Mouse (Mus musculus) forebrain, embryonic 13.5 days (tissue): ENCODE results near the gene Kif27. TPM values are rescaled to one million over a fixed set of nuclear protein-coding genes. Genes with fewer than 3 reads are reported as not detected.

Experiments
- ATAC-seq: fragments of 200-750 bp; cut with Nextera tagmentation; 2 replicates; pipeline ENCODE4 v1.8.0; 2017
- H3K27ac ChIP-seq: fragments of 300-500 bp; sonication (generic); 2 replicates; pipeline ENCODE4 v1.5.1; 2015; ENCODE audit warnings: inconsistent platforms, mild to moderate bottlenecking, moderate library complexity
- H3K27me3 ChIP-seq: fragments of 300-500 bp; sonication (generic); 2 replicates; pipeline ENCODE4 v1.6.1; 2015; ENCODE audit warnings: mild to moderate bottlenecking, inconsistent platforms
- H3K36me3 ChIP-seq: fragments of 300-500 bp; sonication (generic); 2 replicates; pipeline ENCODE4 v1.6.1; 2015; ENCODE audit warnings: mild to moderate bottlenecking, inconsistent platforms; ENCODE audit not compliant: poor library complexity, severe bottlenecking
- H3K4me1 ChIP-seq: fragments of 300-500 bp; sonication (generic); 2 replicates; pipeline ENCODE4 v1.6.1; 2015; ENCODE audit warnings: inconsistent platforms
- H3K4me2 ChIP-seq: fragments of 300-500 bp; sonication (generic); 2 replicates; pipeline ENCODE4 v1.6.1; 2015; ENCODE audit warnings: inconsistent platforms, mild to moderate bottlenecking, moderate library complexity
- H3K4me3 ChIP-seq: fragments of 300-500 bp; sonication (generic); 2 replicates; pipeline ENCODE4 v1.5.1; 2015; ENCODE audit warnings: mild to moderate bottlenecking, inconsistent platforms
- H3K9ac ChIP-seq: fragments of 300-500 bp; sonication (generic); 2 replicates; pipeline ENCODE4 v1.6.1; 2015; ENCODE audit warnings: mild to moderate bottlenecking, inconsistent platforms
- H3K9me3 ChIP-seq: fragments of 300-500 bp; sonication (generic); replicated peaks from 2 replicates; pipeline ENCODE4 v1.6.1; 2016; ENCODE audit warnings: inconsistent platforms
- WGBS: fragments of 180-500 bp; shearing (Covaris S2); methylation state at CpG from one replicate; pipeline ENCODE4 v1.1.7; 2015; 5-methylcytosine and 5-hydroxymethylcytosine counted together
- polyA plus RNA-seq: library from polyadenylated mRNA; unstranded; fragments of >200 nt; fragmentation: Nextera tagmentation; extraction: Ambion mirVana; gene quantifications from 2 replicates; pipeline ENCODE4 v1.2.1, GENCODE M21; 2015

The Kif27 gene
- polyA plus RNA-seq, 1 experiment from 2014 or later = 1.6 TPM

GRCm38 (mm10) chr13:58350606-58351005 is 8.3 kb downstream of the Kif27 start:
- H3K9ac ChIP-seq = no peak overlapping the region
- H3K4me3 ChIP-seq = no peak overlapping the region
- H3K4me1 ChIP-seq = no peaks in the 10 kb centered on the region
- H3K9me3 ChIP-seq = no peaks in the 10 kb centered on the region
- ATAC-seq = no peak
- no peaks in the 10 kb centered on the region for H3K36me3 ChIP-seq
- H3K27ac ChIP-seq = no peak overlapping the region
- no peak overlapping the region for H3K4me2 ChIP-seq
- 80% methylated on average over 4 of the region's 4 CpGs for WGBS
- H3K27me3 ChIP-seq = no peaks in the 10 kb centered on the region

- ATAC-seq = no peak
- no peaks in the 10 kb centered on the region for H3K36me3 ChIP-seq
- WGBS = 82% methylated on average over 9 of the region's 9 CpGs
- H3K27me3 ChIP-seq = no peaks in the 10 kb centered on the region
- no peaks in the 10 kb centered on the region for H3K9me3 ChIP-seq
- no peak overlapping the region for H3K4me3 ChIP-seq
- no peak overlapping the region for H3K27ac ChIP-seq
- no peak overlapping the region for H3K4me2 ChIP-seq
- no peak overlapping the region for H3K9ac ChIP-seq
- no peaks in the 10 kb centered on the region for H3K4me1 ChIP-seq
Observed at GRCm38 (mm10) chr13:58344505-58344904, 14.4 kb downstream of the Kif27 start.

- H3K27me3 ChIP-seq = no peaks in the 10 kb centered on the region
- H3K9me3 ChIP-seq = no peaks in the 10 kb centered on the region
- H3K4me1 ChIP-seq = no peaks in the 10 kb centered on the region
- no peak overlapping the region for H3K4me3 ChIP-seq
- H3K4me2 ChIP-seq = no peak overlapping the region
- 77% methylated on average over 12 of the region's 12 CpGs for WGBS
- ATAC-seq = no peak
- no peak overlapping the region for H3K27ac ChIP-seq
- no peak overlapping the region for H3K9ac ChIP-seq
- no peaks in the 10 kb centered on the region for H3K36me3 ChIP-seq
Observed at GRCm38 (mm10) chr13:58337456-58337855, 21.5 kb downstream of the Kif27 start.

- Histone ChIP-seq H3K4me1 (no peaks in the 10 kb centered on the region), H3K4me3 (no peak overlapping the region), H3K27ac (no peak overlapping the region), H3K36me3 (no peaks in the 10 kb centered on the region), H3K9me3 (no peaks in the 10 kb centered on the region), H3K9ac (no peak overlapping the region), H3K27me3 (no peaks in the 10 kb centered on the region), H3K4me2 (no peak overlapping the region)
- no peak for ATAC-seq
- WGBS = 93% methylated on average over 5 of the region's 5 CpGs
Observed at GRCm38 (mm10) chr13:58334116-58334515, 24.8 kb downstream of the Kif27 start.

- H3K4me1 ChIP-seq = no peaks in the 10 kb centered on the region
- no peak overlapping the region for H3K9ac ChIP-seq
- ATAC-seq = no peak
- no peak overlapping the region for H3K4me3 ChIP-seq
- H3K4me2 ChIP-seq = no peak overlapping the region
- 67% methylated on average over 2 of the region's 2 CpGs for WGBS
- no peak overlapping the region for H3K27ac ChIP-seq
- H3K36me3 ChIP-seq = no peaks in the 10 kb centered on the region
- H3K9me3 ChIP-seq = 0 out of 2 replicates have a peak, but pooled peaks cover 4% of the 10 kb centered on the region
- no peaks in the 10 kb centered on the region for H3K27me3 ChIP-seq
Observed at GRCm38 (mm10) chr13:58317768-58318167, 41.2 kb downstream of the Kif27 start.

- Histone ChIP-seq H3K4me2 (no peak overlapping the region), H3K4me3 (no peak overlapping the region), H3K4me1 (no peaks in the 10 kb centered on the region), H3K9me3 (no peaks in the 10 kb centered on the region), H3K36me3 (no peaks in the 10 kb centered on the region), H3K27ac (no peak overlapping the region), H3K9ac (no peak overlapping the region), H3K27me3 (no peaks in the 10 kb centered on the region)
- no peak for ATAC-seq
- 60% methylated on average over 6 of the region's 6 CpGs for WGBS
Observed at GRCm38 (mm10) chr13:58314991-58315390, 43.9 kb downstream of the Kif27 start.

GRCm38 (mm10) chr13:58313758-58314157 is 45.2 kb downstream of the Kif27 start:
- ATAC-seq = no peak
- Histone ChIP-seq H3K4me1 (no peaks in the 10 kb centered on the region), H3K9me3 (no peaks in the 10 kb centered on the region), H3K4me3 (no peak overlapping the region), H3K27me3 (no peaks in the 10 kb centered on the region), H3K9ac (no peak overlapping the region), H3K4me2 (no peak overlapping the region), H3K27ac (no peak overlapping the region), H3K36me3 (no peaks in the 10 kb centered on the region)
- 73% methylated on average over 3 of the region's 3 CpGs for WGBS

GRCm38 (mm10) chr13:58311351-58311750 is 47.6 kb downstream of the Kif27 start:
- Histone ChIP-seq H3K27ac (no peak overlapping the region), H3K4me3 (no peak overlapping the region), H3K4me1 (no peaks in the 10 kb centered on the region), H3K9ac (no peak overlapping the region), H3K27me3 (no peaks in the 10 kb centered on the region), H3K36me3 (no peaks in the 10 kb centered on the region), H3K4me2 (no peak overlapping the region), H3K9me3 (no peaks in the 10 kb centered on the region)
- WGBS = 51% methylated on average over 3 of the region's 3 CpGs
- no peak for ATAC-seq

- Histone ChIP-seq H3K4me3 (no peak overlapping the region), H3K9me3 (no peaks in the 10 kb centered on the region), H3K4me2 (no peak overlapping the region), H3K36me3 (no peaks in the 10 kb centered on the region), H3K27me3 (no peaks in the 10 kb centered on the region), H3K27ac (no peak overlapping the region), H3K9ac (no peak overlapping the region), H3K4me1 (no peaks in the 10 kb centered on the region)
- no peak for ATAC-seq
- WGBS = 70% methylated on average over 8 of the region's 8 CpGs
Observed at GRCm38 (mm10) chr13:58309499-58309898, 49.4 kb downstream of the Kif27 start.

GRCm38 (mm10) chr13:58307453-58307852 is 51.5 kb downstream of the Kif27 start:
- Histone ChIP-seq H3K36me3 (no peaks in the 10 kb centered on the region), H3K4me2 (no peak overlapping the region), H3K9ac (no peak overlapping the region), H3K27me3 (no peaks in the 10 kb centered on the region), H3K4me3 (no peak overlapping the region), H3K4me1 (no peaks in the 10 kb centered on the region), H3K9me3 (no peaks in the 10 kb centered on the region), H3K27ac (no peak overlapping the region)
- WGBS = 92% methylated on average over 5 of the region's 5 CpGs
- ATAC-seq = no peak

- Histone ChIP-seq H3K9ac (no peak overlapping the region), H3K4me2 (no peak overlapping the region), H3K27ac (no peak overlapping the region), H3K36me3 (no peaks in the 10 kb centered on the region), H3K4me3 (no peak overlapping the region), H3K4me1 (no peaks in the 10 kb centered on the region), H3K27me3 (no peaks in the 10 kb centered on the region), H3K9me3 (no peaks in the 10 kb centered on the region)
- 90% methylated on average over 2 of the region's 2 CpGs for WGBS
- no peak for ATAC-seq
Observed at GRCm38 (mm10) chr13:58305230-58305629, 53.7 kb downstream of the Kif27 start.

GRCm38 (mm10) chr13:58302421-58303145 is 56.3 kb downstream of the Kif27 start:
- no peak for ATAC-seq
- H3K4me2 ChIP-seq = no peak overlapping the region
- no peaks in the 10 kb centered on the region for H3K9me3 ChIP-seq
- no peaks in the 10 kb centered on the region for H3K36me3 ChIP-seq
- no peaks in the 10 kb centered on the region for H3K27me3 ChIP-seq
- H3K27ac ChIP-seq = no peak overlapping the region
- no peak overlapping the region for H3K4me3 ChIP-seq
- H3K9ac ChIP-seq = no peak overlapping the region
- H3K4me1 ChIP-seq = no peaks in the 10 kb centered on the region
- 79% methylated on average over 9 of the region's 9 CpGs for WGBS

- ATAC-seq = no peak
Observed at GRCm38 (mm10) chr13:58301961-58302360, 57.0 kb downstream of the Kif27 start.

More at GRCm38 (mm10) chr13:58301961-58302360, 57.0 kb downstream of the Kif27 start:
- Histone ChIP-seq H3K27me3 (no peaks in the 10 kb centered on the region), H3K4me2 (no peak overlapping the region), H3K9me3 (no peaks in the 10 kb centered on the region), H3K9ac (no peak overlapping the region), H3K4me3 (no peak overlapping the region), H3K4me1 (no peaks in the 10 kb centered on the region), H3K36me3 (no peaks in the 10 kb centered on the region), H3K27ac (no peak overlapping the region)
- 98% methylated on average over 6 of the region's 6 CpGs for WGBS
